Mouse (Mus musculus) heart, adult 2 months (tissue): ENCODE data around the gene Cx3cl1. TPM values are rescaled to one million over a fixed set of nuclear protein-coding genes. Genes with fewer than 3 reads are reported as not detected.

Experiments used
- DNase-seq, 2 experiments: peaks; one replicate each; pipeline ENCODE4 v3.0.0; 2021
- H3K27ac ChIP-seq: fragments of 200-600 bp; 2 replicates; pipeline ENCODE4 v1.8.1; 2022
- H3K27me3 ChIP-seq: fragments of 200-500 bp; 2 replicates; pipeline ENCODE4 v1.6.1; 2012; ENCODE audit warnings: mild to moderate bottlenecking, low read length, inconsistent platforms, mixed read lengths; ENCODE audit not compliant: control insufficient read depth, insufficient read depth
- H3K36me3 ChIP-seq: fragments of 200-500 bp; 2 replicates; pipeline ENCODE4 v1.6.1; 2012; ENCODE audit warnings: low read length, inconsistent platforms; ENCODE audit not compliant: control insufficient read depth, insufficient read depth
- H3K4me1 ChIP-seq: fragments of 200-500 bp; 2 replicates; pipeline ENCODE4 v1.6.1; 2011; ENCODE audit warnings: low read length; ENCODE audit not compliant: control insufficient read depth, insufficient read depth
- H3K4me3 ChIP-seq: fragments of 200-600 bp; 2 replicates; pipeline ENCODE4 v1.8.1; 2022
- H3K79me2 ChIP-seq: fragments of 200-500 bp; replicated peaks from 2 replicates; pipeline ENCODE4 v1.6.1; 2012; ENCODE audit warnings: mild to moderate bottlenecking, inconsistent platforms, low read length, moderate library complexity, mixed read lengths; ENCODE audit not compliant: control insufficient read depth, insufficient read depth
- H3K9ac ChIP-seq: fragments of 200-500 bp; 2 replicates; pipeline ENCODE4 v1.6.1; 2012; ENCODE audit warnings: low read depth, mild to moderate bottlenecking, control low read depth, inconsistent platforms, low read length, mixed read lengths
- CTCF ChIP-seq: fragments of 200-600 bp; IDR thresholded peaks from 2 replicates; pipeline ENCODE4 v1.8.1; 2022; ENCODE audit warnings: antibody characterized with exemption, mild to moderate bottlenecking, moderate library complexity
- EP300 ChIP-seq: fragments of 200-500 bp; IDR thresholded peaks from 2 replicates; pipeline ENCODE4 v1.6.1; 2011; ENCODE audit warnings: low read depth, low read length, control low read depth; ENCODE audit not compliant: insufficient read depth
- POLR2A ChIP-seq: fragments of 200-500 bp; IDR thresholded peaks from 2 replicates; pipeline ENCODE4 v1.6.1; 2011; ENCODE audit warnings: mild to moderate bottlenecking, low read depth, low read length, control low read depth; ENCODE audit not compliant: insufficient read depth
- WGBS: fragments of 180-500 bp; shearing (Covaris S2); methylation state at CpG from one replicate; pipeline ENCODE4 v1.1.7; 2018; 5-methylcytosine and 5-hydroxymethylcytosine counted together
- intact Hi-C: fragments of 180-260 bp; cut with DNase I; formaldehyde crosslinking; loops from one replicate; pipeline ENCODE4 v1.15.1; 2025
- polyA plus RNA-seq: library from polyadenylated mRNA; depleted of rRNA; stranded (reverse); fragments of >200 nt; gene quantifications from 2 replicates; pipeline ENCODE4 v1.2.3, GENCODE M21; 2012
- total RNA-seq, 2 experiments: library from RNA; stranded (reverse); gene quantifications; 2 replicates each; pipeline ENCODE4 v1.2.3; 2021

The Cx3cl1 gene
- total and polyA plus RNA-seq, 3 experiments = 5.1 to 12.0 (median 5.4) TPM

DNA sequence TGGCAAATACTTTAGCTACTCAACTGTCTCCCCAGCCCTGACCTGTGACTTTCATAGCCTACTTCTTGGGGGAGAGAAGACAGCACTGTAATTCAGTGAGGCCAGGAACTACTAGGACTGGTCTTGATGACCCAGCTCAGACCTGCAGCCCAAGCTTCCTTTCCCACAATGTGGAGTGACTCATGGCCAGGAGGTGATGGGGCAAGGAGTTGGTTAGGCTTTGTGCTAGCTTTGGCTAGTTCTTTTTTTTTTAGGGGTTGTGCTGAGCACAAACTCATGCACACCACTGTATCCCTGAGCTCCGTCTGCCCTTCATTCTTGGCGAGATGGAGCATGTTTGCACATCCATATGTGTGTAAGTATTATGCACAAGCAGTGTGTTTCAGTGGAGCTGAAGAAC lies 4.5 kb downstream of the Cx3cl1 start:
- Histone ChIP-seq H3K36me3 (no peaks in the 10 kb centered on the region), H3K4me3 (no peak overlapping the region), H3K9ac (no peak overlapping the region), H3K4me1 (peaks cover 13% of the 10 kb centered on the region), H3K79me2 (no peaks in the 10 kb centered on the region), H3K27me3 (no peaks in the 10 kb centered on the region), H3K27ac (no peak overlapping the region)
- TF ChIP-seq POLR2A (no peak), CTCF (no peak), EP300 (no peak)
- intact Hi-C loops = no loop called here
- DNase-seq = no peak
- 83% methylated on average over 2 of the region's 2 CpGs for WGBS

GRCm38 (mm10) chr8:94778036-94778435 lies 6.2 kb downstream of the Cx3cl1 start:
- WGBS = 45% methylated on average over 10 of the region's 10 CpGs
- no peak overlapping the region for H3K4me3 ChIP-seq
- H3K27ac ChIP-seq = peak overlapping the region; percentile 43; the same call in 1 of the 2 replicates
- no peaks in the 10 kb centered on the region for H3K36me3 ChIP-seq
- DNase-seq = no peak
- TF ChIP-seq POLR2A (no peak), EP300 (no peak), CTCF (no peak)
- H3K9ac ChIP-seq = no peak overlapping the region
- intact Hi-C loops = no loop called here
- no peaks in the 10 kb centered on the region for H3K79me2 ChIP-seq
- no peaks in the 10 kb centered on the region for H3K27me3 ChIP-seq
- peaks cover 13% of the 10 kb centered on the region for H3K4me1 ChIP-seq

GRCm38 (mm10) chr8:94778473-94778872 lies 6.7 kb downstream of the Cx3cl1 start:
- Histone ChIP-seq H3K36me3 (no peaks in the 10 kb centered on the region), H3K27ac (peak overlapping the region; percentile 43), H3K4me3 (no peak overlapping the region), H3K79me2 (no peaks in the 10 kb centered on the region), H3K27me3 (no peaks in the 10 kb centered on the region), H3K9ac (no peak overlapping the region), H3K4me1 (peaks cover 13% of the 10 kb centered on the region)
- TF ChIP-seq EP300 (0 out of 2 replicates have a peak, but pooled peaks have one; percentile 43), CTCF (no peak)
- DNase-seq = peak in 1 of 2 experiments; percentile 55
- intact Hi-C loops = no loop called here
- WGBS = 42% methylated on average over 5 of the region's 5 CpGs

DNA sequence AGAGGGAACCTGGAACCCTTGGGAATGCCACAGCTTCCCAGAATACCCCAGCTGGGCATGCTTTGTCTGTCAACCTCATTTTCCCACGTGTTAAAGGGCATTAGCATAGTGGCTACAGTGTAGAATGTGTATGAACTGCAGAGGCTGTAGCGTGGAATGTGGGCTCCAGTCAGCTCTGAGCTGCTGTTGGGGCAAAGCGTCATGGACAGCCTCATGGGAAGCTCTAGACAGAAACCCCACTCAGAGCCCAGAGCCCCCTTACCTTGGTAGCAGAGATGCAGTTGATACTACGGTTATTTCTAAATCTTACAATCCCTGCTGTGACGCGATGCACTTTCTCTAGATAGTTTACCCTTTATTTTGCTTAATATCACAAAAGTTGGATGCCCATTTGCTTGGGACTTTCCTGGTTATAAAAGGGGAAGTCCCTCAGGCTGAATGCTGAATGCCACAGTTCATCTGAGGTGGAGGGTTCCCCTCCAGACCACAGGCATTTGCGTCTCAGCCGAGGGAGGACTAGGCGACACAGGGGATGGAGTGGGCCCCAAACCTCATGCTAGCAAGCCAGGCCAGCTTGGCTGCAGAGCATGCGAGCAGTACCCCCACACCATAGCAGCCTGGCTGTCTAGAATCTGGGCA lies 7.2 kb downstream of the Cx3cl1 start:
- intact Hi-C loops = no loop called here
- H3K9ac ChIP-seq = no peak overlapping the region
- H3K36me3 ChIP-seq = no peaks in the 10 kb centered on the region
- H3K4me1 ChIP-seq = peaks cover 14% of the 10 kb centered on the region
- no peaks in the 10 kb centered on the region for H3K79me2 ChIP-seq
- 59% methylated on average over 10 of the region's 10 CpGs for WGBS
- no peak for DNase-seq
- no peaks in the 10 kb centered on the region for H3K27me3 ChIP-seq
- H3K27ac ChIP-seq = peak overlapping the region; percentile 43
- H3K4me3 ChIP-seq = no peak overlapping the region
- TF ChIP-seq EP300 (no peak), POLR2A (no peak), CTCF (no peak)

DNA sequence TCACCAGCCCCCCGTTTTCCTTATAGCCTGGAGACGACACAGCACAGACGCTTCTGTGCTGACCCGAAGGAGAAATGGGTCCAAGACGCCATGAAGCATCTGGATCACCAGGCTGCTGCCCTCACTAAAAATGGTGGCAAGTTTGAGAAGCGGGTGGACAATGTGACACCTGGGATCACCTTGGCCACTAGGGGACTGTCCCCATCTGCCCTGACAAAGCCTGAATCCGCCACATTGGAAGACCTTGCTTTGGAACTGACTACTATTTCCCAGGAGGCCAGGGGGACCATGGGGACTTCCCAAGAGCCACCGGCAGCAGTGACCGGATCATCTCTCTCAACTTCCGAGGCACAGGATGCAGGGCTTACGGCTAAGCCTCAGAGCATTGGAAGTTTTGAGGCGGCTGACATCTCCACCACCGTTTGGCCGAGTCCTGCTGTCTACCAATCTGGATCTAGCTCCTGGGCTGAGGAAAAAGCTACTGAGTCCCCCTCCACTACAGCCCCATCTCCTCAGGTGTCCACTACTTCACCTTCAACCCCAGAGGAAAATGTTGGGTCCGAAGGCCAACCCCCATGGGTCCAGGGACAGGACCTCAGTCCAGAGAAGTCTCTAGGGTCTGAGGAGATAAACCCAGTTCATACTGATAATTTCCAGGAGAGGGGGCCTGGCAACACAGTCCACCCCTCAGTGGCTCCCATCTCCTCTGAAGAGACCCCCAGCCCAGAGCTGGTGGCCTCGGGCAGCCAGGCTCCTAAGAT lies 7.9 kb downstream of the Cx3cl1 start:
- Histone ChIP-seq H3K4me3 (no peak overlapping the region), H3K27me3 (no peaks in the 10 kb centered on the region), H3K4me1 (peaks cover 18% of the 10 kb centered on the region), H3K9ac (no peak overlapping the region), H3K27ac (no peak overlapping the region), H3K36me3 (no peaks in the 10 kb centered on the region), H3K79me2 (no peaks in the 10 kb centered on the region)
- 84% methylated on average over 16 of the region's 16 CpGs for WGBS
- no peak for DNase-seq
- intact Hi-C loops = no loop called here
- TF ChIP-seq POLR2A (no peak), EP300 (no peak), CTCF (no peak)

- Histone ChIP-seq H3K79me2 (no peaks in the 10 kb centered on the region), H3K9ac (no peak overlapping the region), H3K36me3 (no peaks in the 10 kb centered on the region), H3K4me3 (no peak overlapping the region), H3K4me1 (peaks cover 23% of the 10 kb centered on the region), H3K27ac (no peak overlapping the region), H3K27me3 (no peaks in the 10 kb centered on the region)
- TF ChIP-seq POLR2A = no peak
- intact Hi-C loops = no loop called here
- no peak for DNase-seq
- WGBS = 89% methylated on average over 21 of the region's 21 CpGs
These were observed 8.8 kb downstream of the Cx3cl1 start for GRCm38 (mm10) chr8:94780491-94781154.
